Mouse (Mus musculus) gastrocnemius, postnatal 4 days (tissue): ENCODE measurements around the gene Rif1. TPM values are rescaled to one million over a fixed set of nuclear protein-coding genes. Genes with fewer than 3 reads are reported as not detected.

ENCODE experiments used
- DNase-seq, 2 experiments: peaks; one replicate each; pipeline ENCODE4 v3.0.0; 2021 to 2022; ENCODE audit warnings: low spot score in 2 of 2, mixed read lengths in 2 of 2
- long read RNA-seq, 2 experiments: library from polyadenylated mRNA; stranded (forward); transcript quantifications; one replicate each; pipeline ENCODE4 v2.0.0; 2021
- total RNA-seq, 2 experiments: library from RNA; stranded (reverse); gene quantifications; 2 replicates each; pipeline ENCODE4 v1.2.3; 2021

The Rif1 gene
- 10 to 100 TPM; 18.5 to 26.6 TPM for total RNA-seq
- long read RNA-seq, experiment 1, result 0 reads
- long read RNA-seq, experiment 2, partial matches to known transcripts, result 1 of 4 reads
- long read RNA-seq, experiment 2, other reads (novel, unspliced or antisense), result 3 of 4 reads

DNA sequence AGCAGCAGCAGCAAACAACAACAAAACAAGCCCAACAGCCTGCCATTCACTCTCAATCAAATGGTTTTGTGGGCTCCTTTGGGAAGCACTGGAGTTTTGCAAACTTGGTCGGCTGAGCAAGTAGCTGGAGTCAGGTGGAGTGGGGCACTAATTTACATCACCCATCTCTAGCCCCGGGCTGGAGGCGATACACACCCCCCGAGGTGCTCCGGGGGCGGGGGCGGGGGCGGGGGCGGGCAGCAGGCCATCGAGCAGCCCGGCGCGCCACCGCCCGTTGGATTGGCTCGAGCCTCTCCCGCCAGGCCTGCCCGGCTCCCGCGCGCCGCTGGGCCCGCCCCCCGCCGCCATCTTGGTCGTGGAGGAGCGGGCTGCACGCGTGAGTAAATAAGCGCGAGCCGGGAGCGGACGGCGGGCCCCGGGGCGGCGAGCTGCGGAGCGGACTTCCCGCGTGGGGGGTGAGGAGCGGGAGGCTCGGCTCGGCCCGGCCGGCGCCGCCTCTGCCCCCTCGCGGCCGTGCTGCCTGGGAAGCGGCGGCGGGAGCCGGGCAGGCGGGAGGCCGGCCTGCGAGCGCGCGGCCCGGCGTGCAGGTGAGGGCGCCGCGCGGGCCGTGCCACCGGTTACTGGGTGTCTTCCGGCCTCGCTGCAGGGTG, at the start of gene Rif1:
Rif1 (plus strand) TSS at position 342 of the 650 bp plus-strand sequence.
- DNase-seq, result peak; percentile 78 to 87

DNA sequence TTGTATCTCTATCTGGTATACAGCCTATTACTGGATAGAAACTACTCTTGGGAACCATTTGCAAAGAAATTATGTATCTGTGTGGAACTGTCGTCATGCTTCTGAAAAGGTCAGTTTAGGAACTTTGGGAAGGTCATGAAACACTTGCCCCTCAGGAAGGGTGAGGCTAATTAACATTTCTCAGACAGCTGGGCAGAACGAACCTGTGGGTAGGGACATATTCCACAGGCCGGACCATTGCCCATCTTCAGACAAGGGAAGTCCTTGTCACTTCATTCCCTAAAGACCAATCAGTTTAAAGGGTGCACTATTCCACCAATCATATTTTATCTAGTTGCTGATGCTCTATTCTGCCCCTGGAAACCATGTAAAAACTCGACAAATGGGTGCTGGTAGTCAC, 45.6 kb upstream of the Rif1 start:
- no peak for DNase-seq

- DNase-seq, result no peak
Measured at GRCm38 (mm10) chr2:52029426-52029825, 43.2 kb upstream of the Rif1 start.

- DNase-seq, result no peak
Measured at GRCm38 (mm10) chr2:52031491-52031890, 41.1 kb upstream of the Rif1 start.

- DNase-seq, result no peak
Measured at GRCm38 (mm10) chr2:52034601-52035000, 38.0 kb upstream of the Rif1 start.

DNA sequence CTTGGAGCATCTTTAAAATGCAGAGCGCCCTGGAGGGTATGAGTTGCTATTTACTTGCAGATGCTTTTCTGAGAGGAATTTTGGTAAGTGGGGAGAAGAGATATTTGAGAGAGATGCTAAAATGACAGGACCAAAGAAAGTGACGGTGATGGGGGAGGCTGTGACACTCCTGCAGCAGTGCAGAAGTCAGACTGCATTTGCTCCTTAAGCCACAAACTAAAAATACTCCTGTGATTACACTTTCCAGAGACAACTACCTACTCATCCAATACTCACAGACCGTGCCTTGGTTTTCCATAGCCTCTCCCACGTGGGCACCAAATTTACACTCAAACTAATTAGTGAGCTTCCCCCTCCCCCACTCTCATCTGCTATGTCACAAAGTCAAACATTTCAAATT, 37.5 kb upstream of the Rif1 start:
- DNase-seq, result no peak

DNA sequence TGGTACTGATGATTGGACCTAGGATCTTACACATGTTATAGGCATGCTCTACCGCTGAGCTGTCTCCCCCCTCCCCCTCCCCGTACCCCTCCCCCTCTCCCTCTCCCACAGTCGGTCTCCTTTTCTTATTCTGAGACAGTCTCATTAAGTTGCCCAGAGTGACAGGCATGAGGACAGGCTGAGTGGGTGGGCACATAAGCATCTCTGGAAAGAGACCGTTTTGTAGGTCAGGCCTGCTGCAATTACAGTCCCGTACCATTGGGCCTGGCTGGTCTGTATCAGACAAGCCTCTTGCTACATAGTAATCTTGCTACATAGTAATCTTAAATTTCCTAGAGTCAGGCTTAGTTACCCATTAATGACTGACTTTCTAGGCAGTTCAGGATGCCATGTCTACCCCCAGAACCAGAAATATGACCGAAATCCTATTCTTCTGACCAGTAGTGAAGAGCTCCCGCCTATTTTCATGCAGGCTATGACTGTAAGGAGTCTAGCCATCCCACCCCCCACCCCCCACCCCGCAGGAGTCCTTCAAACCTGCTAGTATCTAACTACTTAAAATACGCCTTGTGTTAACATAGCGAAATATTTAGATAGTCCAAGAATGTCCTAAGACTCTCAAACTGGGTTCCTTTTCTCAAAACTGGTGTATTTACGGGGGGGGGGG, 35.6 kb upstream of the Rif1 start:
- no peak for DNase-seq

DNA sequence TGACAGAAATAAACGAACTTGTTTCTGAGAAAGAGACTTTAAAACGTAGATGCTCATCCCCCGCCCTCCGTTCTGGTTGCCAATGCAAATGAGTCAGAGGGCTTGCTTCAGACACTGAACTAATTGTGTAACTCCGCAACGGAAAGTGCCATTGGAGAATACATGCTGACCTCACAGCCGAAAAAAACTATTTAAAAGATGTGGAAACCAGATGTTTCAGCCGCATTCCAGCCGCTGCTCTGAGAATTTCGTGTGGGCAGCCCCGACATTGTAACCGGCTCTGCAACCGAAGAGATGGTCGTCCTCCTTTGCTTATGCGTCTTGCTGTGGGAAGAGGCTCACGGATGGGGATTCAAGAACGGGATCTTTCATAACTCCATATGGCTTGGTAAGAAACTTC, 34.8 kb upstream of the Rif1 start, which contains the start of gene Tnfaip6:
Tnfaip6 (plus strand) TSS at position 128 of the 400 bp plus-strand sequence.
- peak; percentile 43 to 60 for DNase-seq

- DNase-seq, result no peak
Measured at GRCm38 (mm10) chr2:52038558-52038957, 34.1 kb upstream of the Rif1 start.

DNA sequence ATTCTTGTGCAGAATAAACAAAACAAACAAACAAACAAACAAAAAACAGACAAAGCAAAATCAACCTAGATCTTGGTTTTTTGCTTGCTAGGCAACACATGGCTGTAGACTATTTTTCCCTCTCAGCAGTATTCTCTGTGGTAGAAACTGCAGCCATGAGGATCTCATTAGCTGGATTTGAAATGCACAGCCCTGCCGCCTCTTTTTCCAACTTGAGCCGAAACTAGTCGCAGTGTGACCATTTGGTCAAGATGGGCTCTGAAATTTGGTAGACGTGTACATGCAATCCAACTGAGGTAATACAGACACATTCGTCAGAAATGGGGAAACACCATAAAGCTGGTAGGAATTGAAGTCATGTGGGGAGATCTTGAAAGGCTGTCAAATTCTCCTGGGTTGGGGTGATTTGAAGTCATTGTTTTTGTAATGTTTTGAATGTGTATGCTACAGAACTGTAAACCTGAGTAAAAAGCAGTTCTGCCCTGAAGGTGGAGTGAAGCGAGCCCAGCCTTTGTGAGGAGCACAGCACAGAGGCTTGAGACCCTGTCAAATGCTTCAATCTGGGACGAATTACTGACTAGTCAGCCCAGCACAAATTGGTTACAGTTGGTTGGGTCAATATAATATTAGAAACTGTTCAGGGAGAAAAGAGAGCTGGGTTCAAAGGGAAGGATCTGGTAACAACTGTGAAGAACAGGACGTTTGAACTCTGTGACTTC, 33.4 kb upstream of the Rif1 start:
- DNase-seq, result no peak

- no peak for DNase-seq
Measured at GRCm38 (mm10) chr2:52042132-52042531, 30.5 kb upstream of the Rif1 start.

DNA sequence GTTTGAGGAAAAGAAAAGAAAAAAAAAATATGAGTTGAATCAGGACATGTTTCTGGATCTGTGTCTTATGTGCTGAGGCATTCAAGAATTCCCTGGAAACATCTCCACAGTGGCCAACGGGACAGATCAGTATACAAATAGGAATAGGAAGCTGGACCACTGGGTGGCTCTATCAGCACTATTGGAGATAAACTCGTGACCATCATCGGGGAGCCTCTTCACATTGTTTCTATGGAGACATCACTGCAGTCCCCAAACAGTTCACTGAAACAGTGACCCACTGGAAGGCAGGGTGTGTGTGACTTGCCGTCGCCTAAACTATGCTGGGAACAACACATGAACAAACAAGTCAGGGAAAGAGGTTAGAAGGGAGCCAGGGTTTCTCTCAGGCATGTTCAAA, 29.9 kb upstream of the Rif1 start:
- DNase-seq, result peak in 1 of 2 experiments; percentile 17

DNA sequence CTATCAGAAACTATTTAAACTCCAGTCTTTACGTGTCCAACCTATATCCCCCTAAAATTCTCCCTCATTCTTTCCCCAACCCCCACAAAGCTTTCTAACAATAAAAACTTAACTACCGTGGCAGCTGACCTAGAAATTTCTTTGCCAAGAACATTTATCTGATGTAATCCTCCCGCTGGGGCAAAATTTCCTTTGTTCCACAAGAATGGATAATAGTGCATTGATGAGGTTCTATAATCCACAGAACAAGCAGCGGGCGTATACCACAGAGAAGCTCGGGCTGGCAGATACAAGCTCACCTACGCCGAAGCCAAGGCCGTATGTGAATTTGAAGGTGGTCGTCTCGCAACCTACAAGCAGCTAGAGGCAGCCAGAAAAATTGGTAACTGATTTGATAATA, 29.1 kb upstream of the Rif1 start:
- peak in 1 of 2 experiments; percentile 11 for DNase-seq

- DNase-seq, result no peak
Measured at GRCm38 (mm10) chr2:52046032-52046431, 26.6 kb upstream of the Rif1 start.

DNA sequence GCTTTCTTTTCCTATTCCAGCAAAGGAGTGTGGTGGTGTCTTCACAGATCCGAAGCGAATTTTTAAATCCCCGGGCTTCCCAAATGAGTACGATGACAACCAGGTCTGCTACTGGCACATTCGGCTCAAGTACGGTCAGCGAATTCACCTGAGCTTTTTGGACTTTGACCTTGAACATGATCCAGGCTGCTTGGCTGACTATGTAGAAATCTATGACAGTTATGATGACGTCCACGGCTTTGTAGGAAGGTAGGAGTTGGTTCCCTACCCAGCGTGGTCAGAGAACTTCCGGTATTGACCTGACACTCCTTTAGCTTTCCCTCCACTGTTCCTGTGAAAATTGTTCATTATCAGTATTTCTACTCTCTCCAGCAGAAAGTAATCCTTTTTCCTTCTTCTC, 21.8 kb upstream of the Rif1 start:
- no peak for DNase-seq

DNA sequence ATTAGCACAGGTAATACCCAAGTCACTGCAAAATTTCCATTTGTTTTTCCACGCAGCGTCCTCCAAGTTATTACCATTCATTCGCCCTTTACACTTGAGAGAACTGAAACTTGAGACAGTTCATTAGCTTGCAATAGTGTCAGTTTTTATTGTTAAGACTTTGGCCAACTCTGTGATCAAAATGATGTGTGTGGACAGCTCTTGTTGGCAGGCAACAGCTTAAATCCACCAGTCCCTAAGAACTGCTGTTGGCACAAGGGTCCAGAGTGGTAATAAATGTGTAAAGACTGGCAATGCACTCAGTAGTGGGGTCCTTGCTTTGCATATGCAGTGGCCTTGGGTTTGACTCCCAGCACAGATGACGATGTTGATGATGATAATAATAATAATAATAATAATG, 20.3 kb upstream of the Rif1 start:
- no peak for DNase-seq

GRCm38 (mm10) chr2:52053502-52053901, 19.1 kb upstream of the Rif1 start:
- no peak for DNase-seq

GRCm38 (mm10) chr2:52055616-52056015, 17.0 kb upstream of the Rif1 start:
- DNase-seq, result no peak

DNA sequence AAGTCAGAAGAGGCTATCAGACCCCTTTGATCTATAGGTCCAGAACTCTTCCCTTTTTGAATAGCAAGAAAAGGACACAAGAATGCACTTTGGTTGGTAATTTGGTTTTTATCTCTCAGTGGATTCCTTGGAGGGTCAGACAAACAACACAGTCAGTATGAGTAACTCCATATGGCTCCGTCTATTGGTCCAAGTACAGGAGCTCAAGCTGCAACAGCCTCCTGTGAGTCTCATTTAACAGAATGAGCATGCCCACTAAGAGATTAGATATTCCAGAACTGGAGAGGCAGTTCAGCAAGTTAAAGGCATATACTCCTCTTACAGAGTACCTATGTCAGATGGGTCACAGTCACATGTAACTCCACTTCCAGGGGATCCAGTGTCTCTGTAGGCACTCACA, 15.5 kb upstream of the Rif1 start:
- DNase-seq, result no peak

- DNase-seq, result no peak
Measured at GRCm38 (mm10) chr2:52057681-52058080, 15.0 kb upstream of the Rif1 start.

GRCm38 (mm10) chr2:52068641-52069040, 4.0 kb upstream of the Rif1 start:
- DNase-seq, result no peak

DNA sequence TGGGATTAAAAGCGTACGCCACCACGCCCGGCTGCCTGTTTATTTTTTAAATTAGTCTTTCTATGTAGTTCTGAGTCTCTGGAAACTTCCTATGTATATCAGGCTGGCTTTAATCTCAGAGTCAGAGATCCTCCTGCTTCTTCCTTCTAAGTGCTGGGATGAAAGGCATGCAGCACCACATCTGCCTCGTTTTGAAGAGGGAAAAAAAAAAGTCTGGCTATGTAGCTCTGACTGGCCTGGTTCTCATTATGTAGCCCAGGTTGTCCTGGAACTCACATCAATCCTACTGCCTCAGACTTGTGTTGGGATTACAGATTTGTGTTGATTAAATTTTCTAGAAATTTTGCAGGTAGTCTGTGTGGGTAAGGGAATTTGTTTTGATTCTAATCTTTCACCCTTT, 1.8 kb upstream of the Rif1 start:
- no peak for DNase-seq
